Mouse (Mus musculus): ENCODE results near the gene Cyp2c39. TPM values are rescaled to one million over a fixed set of nuclear protein-coding genes. Genes with fewer than 3 reads are reported as not detected.
"Not testable (repeated sequence)": the region's sequence is repeated elsewhere in the genome, so short reads cannot be mapped to it uniquely, and the experiment has no call there.

The Cyp2c39 gene
- total RNA-seq (2014; rRNA removed) (not detected in 2 replicates), polyA plus RNA-seq (2015; fragmentation: Nextera tagmentation; extraction: Ambion mirVana) (not detected in 2 replicates)

DNA sequence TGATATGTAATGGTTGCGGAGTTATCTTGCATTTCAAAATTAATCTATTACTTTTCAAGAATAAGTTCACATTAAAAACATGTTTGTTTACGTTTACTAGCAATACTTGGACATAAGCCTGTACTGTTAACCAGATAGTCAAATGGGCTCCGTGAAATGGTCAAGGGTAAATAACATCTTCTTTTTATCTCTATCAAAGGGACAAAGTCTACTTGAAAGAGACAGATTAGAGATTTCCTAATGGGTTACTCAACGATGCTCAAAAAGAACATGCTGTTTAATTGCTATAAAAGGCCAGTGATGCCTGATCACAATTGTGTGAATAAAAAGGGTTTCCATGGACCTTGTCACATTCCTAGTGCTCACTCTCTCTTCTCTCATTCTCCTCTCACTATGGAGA lies at the start of gene Cyp2c39:
Gene Cyp2c39 (plus strand): TSS at position 329 of the 400 bp plus-strand sequence.
- Histone ChIP-seq H3K9ac (no peak within 1 kb of the TSS), H3K27me3 (ENCODE audit: insufficient read depth, low read length) (no peaks in the 10 kb centered on the region), H3K36me3 (ENCODE audit: insufficient read depth) (no peaks in the 10 kb centered on the region), H3K4me2 (ENCODE audit: low read depth) (no peak within 1 kb of the TSS), H3K27ac (ENCODE audit: low read depth, low read length) (no peak within 1 kb of the TSS), H3K4me1 (ENCODE audit: insufficient read depth) (no peaks in the 10 kb centered on the region), H3K9me3 (ENCODE audit: low read length) (no peaks in the 10 kb centered on the region), H3K4me3 (ENCODE audit: low read depth, low read length) (no peak within 1 kb of the TSS)
- no peak for ATAC-seq
- WGBS = 77% methylated on average over 4 of the region's 4 CpGs
- no peak for TF ChIP-seq CTCF (IDR thresholded peaks at IDR 0.05; ENCODE audit: low read depth)
- no peak for DNase-seq

DNA sequence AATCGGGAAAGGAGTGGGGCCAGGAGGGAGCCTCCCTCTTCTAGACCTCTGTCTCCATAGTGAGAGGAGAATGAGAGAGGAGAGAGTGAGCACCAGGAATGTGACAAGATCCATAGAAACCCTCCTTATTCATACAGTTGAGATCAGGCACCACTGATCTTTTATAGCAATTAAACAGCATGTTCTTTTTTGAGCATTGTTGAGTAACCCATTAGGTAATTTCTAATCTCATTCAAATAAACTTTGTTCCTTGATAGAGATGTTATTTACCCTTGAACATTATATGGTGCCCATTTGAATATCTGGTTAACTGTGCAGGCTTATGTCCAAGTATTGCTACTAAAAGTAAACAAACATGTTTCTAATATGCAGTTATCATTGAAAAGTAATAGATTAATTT lies 47.7 kb upstream of the Cyp2c39 start, which contains the start of gene Cyp2c38:
Gene Cyp2c38 (minus strand): TSS at position 135 of the 400 bp plus-strand sequence.
- ATAC-seq (no peak), DNase-seq (no peak)
- WGBS = 94% methylated on average over 1 of the region's 1 CpGs
- H3K4me2 ChIP-seq (ENCODE audit: low read depth) = no peak within 1 kb of the TSS
- H3K27ac ChIP-seq (ENCODE audit: low read depth, low read length) = no peak within 1 kb of the TSS
- no peaks in the 10 kb centered on the region for H3K36me3 ChIP-seq (ENCODE audit: insufficient read depth)
- H3K9me3 ChIP-seq (ENCODE audit: low read length) = 0 out of 2 replicates have a peak, but pooled peaks cover 4% of the 10 kb centered on the region
- no peaks in the 10 kb centered on the region for H3K4me1 ChIP-seq (ENCODE audit: insufficient read depth)
- H3K4me3 ChIP-seq (ENCODE audit: low read depth, low read length) = no peak within 1 kb of the TSS
- H3K27me3 ChIP-seq (ENCODE audit: insufficient read depth, low read length) = no peaks in the 10 kb centered on the region
- H3K9ac ChIP-seq = no peak within 1 kb of the TSS
- TF ChIP-seq CTCF (IDR thresholded peaks at IDR 0.05; ENCODE audit: low read depth) = no peak

- ATAC-seq (no peak), DNase-seq (no peak)
- Histone ChIP-seq H3K36me3 (ENCODE audit: insufficient read depth) (no peaks in the 10 kb centered on the region), H3K9ac (no peak overlapping the region), H3K4me2 (ENCODE audit: low read depth) (no peak overlapping the region), H3K4me1 (ENCODE audit: insufficient read depth) (no peaks in the 10 kb centered on the region), H3K4me3 (ENCODE audit: low read depth, low read length) (no peak overlapping the region), H3K27ac (ENCODE audit: low read depth, low read length) (no peak overlapping the region), H3K9me3 (ENCODE audit: low read length) (no peaks in the 10 kb centered on the region), H3K27me3 (ENCODE audit: insufficient read depth, low read length) (no peaks in the 10 kb centered on the region)
- no peak for TF ChIP-seq CTCF (IDR thresholded peaks at IDR 0.05; ENCODE audit: low read depth)
These were observed 46.7 kb upstream of the Cyp2c39 start for GRCm38 (mm10) chr19:39463923-39464322.

- H3K9me3 ChIP-seq (ENCODE audit: low read length) = peaks cover 21% of the 10 kb centered on the region; the same call in 1 of the 2 replicates
- H3K27ac ChIP-seq (ENCODE audit: low read depth, low read length); H3K36me3 ChIP-seq (ENCODE audit: insufficient read depth); H3K4me1 ChIP-seq (ENCODE audit: insufficient read depth); H3K27me3 ChIP-seq (ENCODE audit: insufficient read depth, low read length); ATAC-seq; H3K4me2 ChIP-seq (ENCODE audit: low read depth); H3K9ac ChIP-seq; H3K4me3 ChIP-seq (ENCODE audit: low read depth, low read length); DNase-seq: not testable (repeated sequence)
- 96% methylated on average over 1 of the region's 1 CpGs for WGBS
These were observed 26.7 kb upstream of the Cyp2c39 start for GRCm38 (mm10) chr19:39483961-39484360.

GRCm38 (mm10) chr19:39506341-39506740 lies 4.3 kb upstream of the Cyp2c39 start:
- no peak for DNase-seq
- no peak overlapping the region for H3K4me2 ChIP-seq (ENCODE audit: low read depth)
- H3K9ac ChIP-seq = no peak overlapping the region
- no peak overlapping the region for H3K4me3 ChIP-seq (ENCODE audit: low read depth, low read length)
- H3K36me3 ChIP-seq (ENCODE audit: insufficient read depth) = no peaks in the 10 kb centered on the region
- no peak for ATAC-seq
- H3K27ac ChIP-seq (ENCODE audit: low read depth, low read length) = no peak overlapping the region
- H3K27me3 ChIP-seq (ENCODE audit: insufficient read depth, low read length) = no peaks in the 10 kb centered on the region
- TF ChIP-seq CTCF (IDR thresholded peaks at IDR 0.05; ENCODE audit: low read depth) = no peak
- H3K9me3 ChIP-seq (ENCODE audit: low read length) = no peaks in the 10 kb centered on the region
- H3K4me1 ChIP-seq (ENCODE audit: insufficient read depth) = no peaks in the 10 kb centered on the region

DNA sequence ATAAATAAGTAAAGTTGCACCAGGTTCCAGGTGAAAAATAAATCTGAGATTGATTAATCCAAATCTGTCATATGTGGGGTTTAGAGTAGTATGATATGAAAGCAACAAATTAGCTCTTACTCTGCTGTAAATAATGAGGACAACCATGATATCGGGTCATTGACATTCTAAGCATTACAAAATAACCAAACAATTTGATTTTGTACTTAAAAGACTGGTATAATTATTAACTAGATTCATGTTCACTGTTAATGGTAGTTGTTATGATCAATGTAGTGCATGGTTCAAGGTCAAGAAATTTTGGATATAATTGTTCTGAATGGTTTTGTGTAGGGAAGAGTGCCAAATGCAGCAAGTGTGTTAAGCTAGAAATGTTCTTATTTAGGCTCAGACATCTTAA lies 1.1 kb upstream of the Cyp2c39 start:
- no peaks in the 10 kb centered on the region for H3K9me3 ChIP-seq (ENCODE audit: low read length)
- no peak overlapping the region for H3K4me3 ChIP-seq (ENCODE audit: low read depth, low read length)
- no peaks in the 10 kb centered on the region for H3K4me1 ChIP-seq (ENCODE audit: insufficient read depth)
- H3K27me3 ChIP-seq (ENCODE audit: insufficient read depth, low read length) = no peaks in the 10 kb centered on the region
- WGBS = 88% methylated on average over 1 of the region's 1 CpGs
- no peak for TF ChIP-seq CTCF (IDR thresholded peaks at IDR 0.05; ENCODE audit: low read depth)
- H3K36me3 ChIP-seq (ENCODE audit: insufficient read depth) = no peaks in the 10 kb centered on the region
- DNase-seq (no peak), ATAC-seq (no peak)
- H3K4me2 ChIP-seq (ENCODE audit: low read depth) = no peak overlapping the region
- H3K27ac ChIP-seq (ENCODE audit: low read depth, low read length) = no peak overlapping the region
- no peak overlapping the region for H3K9ac ChIP-seq

Other genes starting within 250 kb of the Cyp2c39 start
- not detected in 2 replicates for gene Cyp2c29, start 241.5 kb upstream of the Cyp2c39 start, total RNA-seq (2014; rRNA removed)
- gene Cyp2c29, start 241.5 kb upstream of the Cyp2c39 start, polyA plus RNA-seq (2015; fragmentation: Nextera tagmentation; extraction: Ambion mirVana) = not detected in 2 replicates
- not detected in 2 replicates for gene Cyp2c38, start 47.8 kb upstream of the Cyp2c39 start, total RNA-seq (2014; rRNA removed)
- gene Cyp2c38, start 47.8 kb upstream of the Cyp2c39 start, polyA plus RNA-seq (2015; fragmentation: Nextera tagmentation; extraction: Ambion mirVana) = not detected in 2 replicates
- not detected in 2 replicates for gene Cyp2c67, start 138.2 kb downstream of the Cyp2c39 start, total RNA-seq (2014; rRNA removed)
- not detected in 2 replicates for gene Cyp2c67, start 138.2 kb downstream of the Cyp2c39 start, polyA plus RNA-seq (2015; fragmentation: Nextera tagmentation; extraction: Ambion mirVana)
- 0.24 TPM in 1 of 2 replicates, not detected in the other for gene Cyp2c68, start 230.2 kb downstream of the Cyp2c39 start, total RNA-seq (2014; rRNA removed)
- gene Cyp2c68, start 230.2 kb downstream of the Cyp2c39 start, polyA plus RNA-seq (2015; fragmentation: Nextera tagmentation; extraction: Ambion mirVana) = not detected in 2 replicates

Data from forebrain, postnatal 0 days (tissue).